Mouse (Mus musculus) forebrain, embryonic 12.5 days (tissue): ENCODE results near the gene Setd3. TPM values are rescaled to one million over a fixed set of nuclear protein-coding genes. Genes with fewer than 3 reads are reported as not detected.

Experiments
- ATAC-seq: fragments of 200-750 bp; cut with Nextera tagmentation; 2 replicates; pipeline ENCODE4 v1.8.0; 2017; ENCODE audit warnings: moderate TSS enrichment; ENCODE audit not compliant: low FRiP score
- H3K27ac ChIP-seq: fragments of 300-500 bp; sonication (generic); 2 replicates; pipeline ENCODE4 v1.5.1; 2016; ENCODE audit warnings: mild to moderate bottlenecking
- H3K27me3 ChIP-seq: fragments of 300-500 bp; sonication (generic); 2 replicates; pipeline ENCODE4 v1.6.1; 2016; ENCODE audit warnings: mild to moderate bottlenecking
- H3K36me3 ChIP-seq: fragments of 300-500 bp; sonication (generic); replicated peaks from 2 replicates; pipeline ENCODE4 v1.6.1; 2016; ENCODE audit warnings: mild to moderate bottlenecking
- H3K4me1 ChIP-seq: fragments of 300-500 bp; sonication (generic); 2 replicates; pipeline ENCODE4 v1.6.1; 2016
- H3K4me2 ChIP-seq: fragments of 300-500 bp; sonication (generic); 2 replicates; pipeline ENCODE4 v1.6.1; 2016; ENCODE audit warnings: mild to moderate bottlenecking, moderate library complexity
- H3K4me3 ChIP-seq: fragments of 300-500 bp; sonication (generic); replicated peaks from 2 replicates; pipeline ENCODE4 v1.5.1; 2016; ENCODE audit warnings: mild to moderate bottlenecking
- H3K9ac ChIP-seq: fragments of 300-500 bp; sonication (generic); 2 replicates; pipeline ENCODE4 v1.6.1; 2016; ENCODE audit warnings: mild to moderate bottlenecking
- H3K9me3 ChIP-seq: fragments of 300-500 bp; sonication (generic); 2 replicates; pipeline ENCODE4 v1.6.1; 2016
- WGBS: fragments of 180-500 bp; shearing (Covaris S2); methylation state at CpG from one replicate; pipeline ENCODE4 v1.1.7; 2016; 5-methylcytosine and 5-hydroxymethylcytosine counted together
- polyA plus RNA-seq: library from polyadenylated mRNA; unstranded; fragments of >200 nt; fragmentation: Nextera tagmentation; extraction: Ambion mirVana; gene quantifications from 2 replicates; pipeline ENCODE4 v1.2.1, GENCODE M21; 2016

Gene Setd3
- polyA plus RNA-seq, 1 experiment from 2014 or later, result 103 TPM

DNA sequence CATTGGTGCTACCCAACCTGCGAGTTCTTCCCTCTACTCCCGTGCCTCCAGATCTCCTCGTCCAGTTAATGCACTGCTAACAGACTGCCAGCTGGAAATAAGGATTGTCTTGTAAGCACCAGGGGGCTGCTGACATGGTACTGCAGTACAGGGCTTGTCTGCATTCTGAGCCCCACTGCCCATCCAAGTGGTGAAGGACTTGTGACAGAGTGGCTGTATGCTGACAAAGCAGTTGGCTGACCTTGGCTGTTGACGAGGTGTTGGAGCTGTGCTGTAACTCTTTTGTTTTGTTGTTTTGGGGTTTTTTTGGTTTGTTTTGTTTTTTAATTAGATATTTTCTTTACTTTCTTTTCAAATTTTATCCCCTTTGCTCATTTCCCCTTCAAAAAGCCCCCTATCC is 19.3 kb upstream of the Setd3 start:
- Histone ChIP-seq H3K9ac (no peak overlapping the region), H3K27ac (no peak overlapping the region), H3K9me3 (no peaks in the 10 kb centered on the region), H3K36me3 (peaks cover 100% of the 10 kb centered on the region), H3K27me3 (no peaks in the 10 kb centered on the region), H3K4me2 (no peak overlapping the region), H3K4me3 (no peak overlapping the region), H3K4me1 (no peaks in the 10 kb centered on the region)
- ATAC-seq, result no peak
- WGBS, result 91% methylated on average over 4 of the region's 4 CpGs

DNA sequence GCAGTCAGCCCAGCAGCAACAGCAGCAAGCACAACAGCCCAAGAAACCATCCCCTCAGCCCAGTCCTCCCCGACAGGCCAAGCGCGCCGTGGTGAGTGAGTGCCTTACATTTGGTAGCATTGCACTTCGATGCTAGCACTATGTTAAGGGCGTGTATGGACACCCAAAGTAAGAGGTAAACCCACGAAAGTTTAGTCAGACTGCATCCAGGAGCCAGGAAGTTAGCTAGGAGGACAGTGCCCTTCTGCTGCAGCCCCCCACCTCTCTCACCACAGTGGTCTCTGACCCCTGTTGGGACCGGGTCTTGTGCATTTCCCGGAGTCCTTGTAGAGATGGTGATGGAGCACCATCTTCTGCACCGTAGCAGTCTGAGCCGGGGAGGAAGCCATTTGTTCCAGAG is 16.6 kb upstream of the Setd3 start:
- Histone ChIP-seq H3K4me1 (no peaks in the 10 kb centered on the region), H3K36me3 (peaks cover 100% of the 10 kb centered on the region), H3K9ac (no peak overlapping the region), H3K27me3 (no peaks in the 10 kb centered on the region), H3K9me3 (no peaks in the 10 kb centered on the region), H3K4me2 (no peak overlapping the region), H3K4me3 (no peak overlapping the region), H3K27ac (no peak overlapping the region)
- no peak for ATAC-seq
- WGBS, result 92% methylated on average over 11 of the region's 11 CpGs

DNA sequence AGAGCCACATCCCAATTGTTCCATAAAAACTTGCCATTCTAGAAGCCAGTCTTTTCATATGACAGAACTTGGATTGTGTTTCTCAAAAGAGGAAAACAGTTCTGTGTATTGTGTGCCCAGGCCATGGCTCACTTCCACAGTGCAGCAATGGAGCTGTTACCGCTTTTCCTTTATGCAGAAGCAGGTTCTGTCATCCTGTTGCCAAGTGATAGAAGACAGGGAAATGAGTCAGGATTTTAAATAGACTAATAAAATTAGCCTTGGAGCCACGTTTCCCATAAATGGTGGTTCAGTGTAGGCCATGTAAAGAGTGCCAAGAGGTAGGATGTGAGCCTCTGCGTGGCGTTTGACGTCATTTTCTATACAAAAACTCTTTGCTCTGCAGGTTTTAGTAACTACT is 14.8 kb upstream of the Setd3 start:
- Histone ChIP-seq H3K9ac (no peak overlapping the region), H3K4me3 (no peak overlapping the region), H3K9me3 (no peaks in the 10 kb centered on the region), H3K27me3 (no peaks in the 10 kb centered on the region), H3K27ac (no peak overlapping the region), H3K4me2 (no peak overlapping the region), H3K4me1 (no peaks in the 10 kb centered on the region), H3K36me3 (peaks cover 98% of the 10 kb centered on the region)
- WGBS, result 92% methylated on average over 5 of the region's 5 CpGs
- ATAC-seq, result no peak

DNA sequence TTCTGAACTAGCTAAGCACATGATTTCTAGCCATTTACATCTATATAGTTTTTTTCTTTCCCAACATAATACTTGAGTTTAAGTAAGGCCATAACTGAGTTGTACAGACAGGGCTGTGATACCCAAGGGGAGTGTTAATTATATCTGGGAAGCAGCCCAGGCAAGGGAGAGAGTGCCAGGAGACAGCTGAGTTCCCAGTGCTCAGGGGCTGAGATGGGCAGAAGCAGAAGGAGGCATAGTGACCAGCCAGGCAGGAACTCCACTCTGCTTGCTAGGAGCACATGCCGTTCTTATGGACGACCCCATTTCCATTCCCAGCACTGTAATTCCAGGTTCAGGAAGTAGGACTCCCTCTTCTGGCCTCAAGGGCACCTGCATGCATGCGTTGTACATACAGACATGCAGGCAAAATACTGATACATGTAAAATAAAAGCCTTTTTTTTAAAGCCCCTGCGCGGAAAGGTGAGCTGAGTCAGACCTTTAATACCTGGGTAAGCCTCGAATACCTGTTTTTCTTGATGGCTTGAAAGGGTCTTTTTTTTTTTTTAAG is 8.5 kb upstream of the Setd3 start:
- no peaks in the 10 kb centered on the region for H3K9me3 ChIP-seq
- H3K4me1 ChIP-seq, result no peaks in the 10 kb centered on the region
- 91% methylated on average over 6 of the region's 6 CpGs for WGBS
- ATAC-seq, result no peak
- H3K9ac ChIP-seq, result no peak overlapping the region
- no peak overlapping the region for H3K4me2 ChIP-seq
- H3K36me3 ChIP-seq, result peaks cover 88% of the 10 kb centered on the region
- H3K27me3 ChIP-seq, result no peaks in the 10 kb centered on the region
- H3K4me3 ChIP-seq, result no peak overlapping the region
- H3K27ac ChIP-seq, result no peak overlapping the region

DNA sequence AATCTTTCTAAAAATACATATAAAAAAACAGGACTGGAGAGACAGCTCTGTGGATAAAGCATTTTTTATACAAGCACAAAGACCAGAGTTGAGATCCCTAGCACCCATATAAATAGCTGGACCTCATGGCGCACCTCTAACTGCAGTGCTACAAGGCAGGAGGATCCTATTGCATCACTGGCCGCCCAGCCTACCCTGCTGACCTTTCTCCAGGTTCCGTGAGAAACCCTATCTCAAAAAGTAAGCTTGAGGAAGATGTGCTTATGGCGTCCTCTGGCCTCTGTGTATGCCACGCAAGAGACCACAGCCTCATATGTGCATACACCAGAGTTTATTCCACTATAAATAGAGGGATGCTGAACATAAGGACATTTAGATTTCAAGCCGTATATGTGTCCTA is 2.6 kb upstream of the Setd3 start:
- H3K27me3 ChIP-seq, result no peaks in the 10 kb centered on the region
- no peak for ATAC-seq
- H3K27ac ChIP-seq, result no peak overlapping the region
- H3K4me1 ChIP-seq, result peaks cover 23% of the 10 kb centered on the region
- no peak overlapping the region for H3K4me3 ChIP-seq
- 94% methylated on average over 6 of the region's 6 CpGs for WGBS
- H3K36me3 ChIP-seq, result peaks cover 41% of the 10 kb centered on the region
- H3K9me3 ChIP-seq, result no peaks in the 10 kb centered on the region
- no peak overlapping the region for H3K9ac ChIP-seq
- no peak overlapping the region for H3K4me2 ChIP-seq

- H3K36me3 ChIP-seq, result peaks cover 23% of the 10 kb centered on the region
- H3K4me2 ChIP-seq, result peak within 1 kb of the TSS; percentile 83
- ATAC-seq, result peak; percentile 99
- peak within 1 kb of the TSS; percentile 84 for H3K27ac ChIP-seq
- H3K4me1 ChIP-seq, result peaks cover 29% of the 10 kb centered on the region
- H3K4me3 ChIP-seq, result peak within 1 kb of the TSS; percentile 98
- H3K9me3 ChIP-seq, result no peaks in the 10 kb centered on the region
- H3K9ac ChIP-seq, result peak within 1 kb of the TSS; percentile 94
- H3K27me3 ChIP-seq, result no peaks in the 10 kb centered on the region
- WGBS, result under 1% methylated on average over 80 of the region's 82 CpGs
Observed at GRCm38 (mm10) chr12:108179321-108180266, 480 bp upstream of the Setd3 start, which contains the start of gene Ccnk. Ccnk (plus strand) TSS chr12:108179579.

DNA sequence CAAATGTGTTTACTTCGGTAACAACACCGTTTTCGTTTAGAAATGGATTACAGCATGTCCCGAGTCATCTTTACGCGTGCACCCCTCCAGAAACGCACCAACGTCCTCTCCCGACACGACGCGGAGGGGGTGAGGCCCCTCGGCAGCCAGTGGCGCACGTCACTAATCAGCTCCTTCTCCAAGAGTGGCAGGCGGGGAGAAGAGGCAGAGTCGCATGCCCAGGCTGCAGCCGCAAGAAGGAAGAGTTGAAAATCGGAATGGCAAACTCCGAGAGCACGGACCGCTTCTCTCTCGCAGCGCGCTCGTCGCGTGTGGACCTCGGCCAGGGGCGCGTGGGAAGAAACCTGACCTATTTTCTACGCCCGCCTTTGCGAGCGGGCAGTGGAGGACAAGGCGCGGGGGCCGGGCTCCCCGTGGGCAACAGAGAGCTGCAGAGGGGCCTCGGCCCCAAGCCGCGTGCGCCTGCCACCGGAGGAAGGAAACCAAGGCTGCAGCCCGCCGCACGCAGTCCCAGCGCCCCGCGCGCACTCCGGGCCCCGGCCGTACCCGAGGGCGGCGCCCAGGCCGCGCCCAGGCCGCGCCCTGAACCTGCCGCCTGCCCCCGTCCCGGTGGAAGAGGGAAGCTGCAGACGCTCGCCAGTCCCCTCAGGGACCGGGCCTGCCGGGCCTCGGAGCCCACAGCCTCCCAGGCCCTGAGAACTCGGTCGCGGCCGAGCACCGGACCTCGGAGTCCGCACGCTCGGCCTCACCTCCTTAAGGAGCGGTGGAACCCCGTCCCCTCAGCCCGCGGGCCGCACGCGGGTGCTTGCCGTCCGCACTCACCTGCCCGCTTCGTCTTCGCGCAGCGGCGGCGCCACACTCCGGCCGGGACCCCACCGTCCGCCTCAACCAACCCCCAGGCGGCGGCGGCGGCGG is 526 bp downstream of the Setd3 start:
- ATAC-seq, result no peak; the same call in 1 of the 2 replicates
- H3K4me1 ChIP-seq, result peaks cover 29% of the 10 kb centered on the region
- no peaks in the 10 kb centered on the region for H3K9me3 ChIP-seq
- peak overlapping the region; percentile 94 for H3K9ac ChIP-seq
- H3K4me2 ChIP-seq, result peak overlapping the region; percentile 78
- H3K27me3 ChIP-seq, result no peaks in the 10 kb centered on the region
- peak overlapping the region; percentile 98 for H3K4me3 ChIP-seq
- under 1% methylated on average over 97 of the region's 103 CpGs for WGBS
- H3K27ac ChIP-seq, result peak overlapping the region; percentile 84
- peaks cover 18% of the 10 kb centered on the region for H3K36me3 ChIP-seq

- H3K4me1 ChIP-seq, result peaks cover 37% of the 10 kb centered on the region
- WGBS, result 79% methylated on average over 3 of the region's 3 CpGs
- no peaks in the 10 kb centered on the region for H3K27me3 ChIP-seq
- H3K4me2 ChIP-seq, result no peak overlapping the region
- H3K27ac ChIP-seq, result no peak overlapping the region
- H3K36me3 ChIP-seq, result no peaks in the 10 kb centered on the region
- no peaks in the 10 kb centered on the region for H3K9me3 ChIP-seq
- no peak overlapping the region for H3K4me3 ChIP-seq
- no peak for ATAC-seq
- no peak overlapping the region for H3K9ac ChIP-seq
Observed at GRCm38 (mm10) chr12:108176366-108176765, 2.7 kb downstream of the Setd3 start.

DNA sequence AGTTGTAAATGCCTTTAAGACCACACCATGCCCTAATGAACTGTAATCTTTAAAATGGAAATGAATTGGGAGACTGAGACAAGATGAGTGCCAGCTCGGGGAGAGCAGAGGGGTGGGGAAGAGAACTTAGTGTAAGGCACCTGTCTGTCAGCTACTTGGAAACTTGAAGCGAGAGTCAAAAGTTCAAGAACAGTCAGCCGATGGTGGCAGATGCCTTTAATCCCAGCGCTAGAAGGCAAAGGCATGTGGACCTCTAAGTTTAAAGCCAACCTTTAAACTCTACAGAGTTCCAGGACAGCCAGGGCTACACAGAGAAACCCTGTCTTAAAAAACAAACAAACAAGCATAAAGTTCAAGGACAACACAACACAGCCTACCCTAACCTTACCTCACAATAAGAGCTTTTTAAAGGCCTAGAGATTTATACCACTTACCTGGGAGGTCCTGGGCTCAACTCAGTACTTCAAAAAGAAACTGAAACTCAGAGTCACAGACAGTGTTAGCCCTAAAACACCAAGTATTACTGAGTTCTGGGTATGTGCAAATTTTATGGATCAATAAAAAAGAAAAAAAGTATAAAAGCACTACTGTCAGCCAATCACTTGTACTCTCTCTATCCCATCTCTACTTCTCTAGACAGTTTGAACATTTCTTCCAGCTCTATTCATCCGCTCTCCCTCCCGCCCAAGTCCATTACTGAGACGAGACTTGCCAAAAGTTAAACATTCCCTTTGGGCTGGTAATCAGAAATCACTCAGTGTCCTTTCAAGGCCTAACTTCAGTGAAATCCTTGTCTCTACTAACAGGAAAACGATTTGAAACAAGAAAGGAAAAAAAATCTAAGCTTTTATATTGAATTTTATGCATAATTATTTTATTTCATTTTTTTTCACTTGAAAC is 4.3 kb downstream of the Setd3 start:
- no peak overlapping the region for H3K4me2 ChIP-seq

DNA sequence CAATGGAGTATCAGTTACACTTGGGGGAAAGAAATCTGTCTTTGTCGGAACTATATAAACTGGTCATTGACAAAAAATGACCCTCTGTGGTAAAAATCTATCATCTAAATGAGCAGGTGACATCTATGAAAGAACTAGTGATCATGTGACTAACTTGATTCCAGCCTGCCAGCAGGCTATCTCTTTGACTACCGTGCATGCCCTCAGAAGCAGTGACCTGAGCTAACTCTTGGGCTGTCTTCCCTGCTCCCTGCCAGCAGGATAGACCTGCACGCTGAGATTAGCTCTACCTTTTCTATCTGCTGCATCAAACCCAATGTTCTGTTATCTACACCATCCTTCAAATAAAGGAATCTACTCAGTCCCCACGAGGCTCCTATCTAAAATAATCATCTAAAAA is 6.5 kb downstream of the Setd3 start:
- H3K4me3 ChIP-seq, result no peak overlapping the region
- H3K4me2 ChIP-seq, result no peak overlapping the region
- no peak for ATAC-seq
- no peak overlapping the region for H3K9ac ChIP-seq
- H3K9me3 ChIP-seq, result no peaks in the 10 kb centered on the region
- H3K27ac ChIP-seq, result no peak overlapping the region
- H3K4me1 ChIP-seq, result peaks cover 30% of the 10 kb centered on the region
- no peaks in the 10 kb centered on the region for H3K36me3 ChIP-seq
- WGBS, result 63% methylated on average over 4 of the region's 4 CpGs
- no peaks in the 10 kb centered on the region for H3K27me3 ChIP-seq

More for the DNA sequence above, 4.3 kb downstream of the Setd3 start:
- peaks cover 31% of the 10 kb centered on the region for H3K4me1 ChIP-seq
- WGBS, result 82% methylated on average over 8 of the region's 8 CpGs
- no peak overlapping the region for H3K9ac ChIP-seq
- H3K27ac ChIP-seq, result no peak overlapping the region
- H3K36me3 ChIP-seq, result no peaks in the 10 kb centered on the region
- no peaks in the 10 kb centered on the region for H3K9me3 ChIP-seq
- ATAC-seq, result no peak
- no peaks in the 10 kb centered on the region for H3K27me3 ChIP-seq
- H3K4me3 ChIP-seq, result no peak overlapping the region

DNA sequence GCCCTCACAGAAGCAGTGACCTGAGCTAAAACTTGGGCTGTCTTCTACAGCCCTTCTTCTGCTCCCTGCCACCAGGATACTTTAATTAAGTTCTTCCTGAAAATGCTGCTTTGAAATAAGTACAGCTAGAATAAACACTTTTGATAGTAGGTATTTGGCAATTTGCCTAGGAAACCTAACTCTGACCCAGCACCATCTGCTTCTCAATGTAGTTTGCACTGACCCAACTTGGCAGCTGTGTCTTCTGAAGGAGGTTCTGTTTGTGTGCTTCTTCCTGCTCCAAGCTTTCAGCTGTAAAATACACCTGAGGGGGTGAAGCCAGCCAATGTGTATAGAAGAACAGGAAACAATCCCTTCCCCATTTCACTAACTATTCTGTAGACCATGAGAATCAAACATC is 7.8 kb downstream of the Setd3 start:
- Histone ChIP-seq H3K27me3 (no peaks in the 10 kb centered on the region), H3K9me3 (no peaks in the 10 kb centered on the region), H3K4me2 (no peak overlapping the region), H3K36me3 (no peaks in the 10 kb centered on the region), H3K4me3 (no peak overlapping the region), H3K9ac (no peak overlapping the region), H3K4me1 (peaks cover 18% of the 10 kb centered on the region), H3K27ac (no peak overlapping the region)
- no peak for ATAC-seq
